Mouse (Mus musculus) cortical plate, adult 2 months (tissue): ENCODE measurements around the gene Oit1. TPM values are rescaled to one million over a fixed set of nuclear protein-coding genes. Genes with fewer than 3 reads are reported as not detected.

Experiments used
- H3K27ac ChIP-seq: fragments of 200-500 bp; 2 replicates; pipeline ENCODE4 v1.5.1; 2012; ENCODE audit warnings: low read length, control low read depth, inconsistent platforms; ENCODE audit not compliant: insufficient read depth
- H3K4me1 ChIP-seq: fragments of 200-500 bp; 2 replicates; pipeline ENCODE4 v1.6.1; 2011; ENCODE audit warnings: low read length; ENCODE audit not compliant: control insufficient read depth, insufficient read depth
- H3K4me3 ChIP-seq: fragments of 200-500 bp; 2 replicates; pipeline ENCODE4 v1.5.1; 2011; ENCODE audit warnings: mild to moderate bottlenecking, low read length, control low read depth; ENCODE audit not compliant: insufficient read depth
- CTCF ChIP-seq: fragments of 200-500 bp; IDR thresholded peaks from 2 replicates; pipeline ENCODE4 v1.5.1; 2011; ENCODE audit warnings: mild to moderate bottlenecking, control low read depth, low read length; ENCODE audit not compliant: insufficient read depth; ENCODE audit errors: extremely low read depth
- POLR2A ChIP-seq: fragments of 200-500 bp; IDR thresholded peaks from 2 replicates; pipeline ENCODE4 v1.6.1; 2011; ENCODE audit warnings: mild to moderate bottlenecking, low read length, control low read depth; ENCODE audit not compliant: insufficient read depth; ENCODE audit errors: extremely low read depth
- polyA plus RNA-seq: library from polyadenylated mRNA; depleted of rRNA; stranded (reverse); fragments of >200 nt; gene quantifications from 2 replicates; pipeline ENCODE4 v1.2.3, GENCODE M21; 2012; rRNA removed

Oit1 gene
- polyA plus RNA-seq: not detected in 2 replicates

DNA sequence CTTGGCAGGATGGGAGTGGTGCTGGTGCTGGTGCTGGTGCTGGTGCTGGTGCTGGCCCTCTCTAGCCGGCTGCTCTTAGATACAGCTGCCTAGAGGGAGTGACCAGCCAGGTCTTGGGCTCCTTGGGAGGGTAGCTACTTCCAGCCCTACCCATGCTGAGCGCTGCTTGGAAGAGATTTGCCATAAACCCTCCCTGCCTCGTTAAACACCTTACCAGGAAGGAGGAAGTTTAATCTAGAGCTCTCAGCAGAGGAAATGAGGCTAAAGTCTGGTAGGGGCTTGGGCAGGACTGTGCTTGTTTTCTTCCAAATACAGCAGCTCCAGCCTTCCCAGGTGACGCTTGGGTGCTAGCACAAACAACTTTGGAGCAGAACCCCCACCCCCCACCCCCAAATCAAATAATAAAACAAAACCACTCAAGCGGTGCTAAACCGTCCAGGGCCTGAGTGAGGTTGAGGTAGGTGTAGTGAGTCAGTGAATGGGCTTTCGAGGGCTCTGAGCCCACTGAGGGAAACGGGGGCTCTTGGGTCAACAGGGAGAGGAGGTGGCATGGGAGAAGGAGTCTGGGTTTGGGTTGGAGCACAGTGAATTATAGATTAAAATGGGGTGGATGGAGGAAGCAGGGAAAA is at the start of gene Oit1:
Oit1 (minus strand) TSS at position 70 of the 629 bp plus-strand sequence.
- Histone ChIP-seq H3K27ac (no peak within 1 kb of the TSS), H3K4me3 (no peak within 1 kb of the TSS), H3K4me1 (no peaks in the 10 kb centered on the region)
- TF ChIP-seq POLR2A (no peak), CTCF (no peak)

DNA sequence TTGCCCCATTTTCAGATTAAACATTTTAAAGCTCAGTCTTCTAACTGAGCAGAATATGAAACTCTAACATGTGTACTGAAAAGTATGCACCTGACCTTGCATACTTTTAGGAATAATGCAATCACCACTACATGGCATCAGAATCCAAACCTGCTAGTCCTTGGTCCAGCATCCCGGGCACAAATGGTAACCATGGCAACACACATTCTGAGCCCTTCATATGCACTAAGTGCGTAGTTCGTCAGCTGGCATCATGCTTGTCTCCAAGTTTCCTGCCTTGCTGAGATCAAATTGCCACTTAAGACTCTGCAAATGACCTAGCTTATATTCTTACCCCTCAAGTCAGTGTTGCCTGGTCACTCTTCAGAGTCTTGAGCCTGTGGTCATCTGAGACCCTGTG is 44.3 kb upstream of the Oit1 start:
- H3K4me3 ChIP-seq: no peak overlapping the region
- no peak overlapping the region for H3K27ac ChIP-seq
- TF ChIP-seq POLR2A (no peak), CTCF (no peak)
- no peaks in the 10 kb centered on the region for H3K4me1 ChIP-seq

DNA sequence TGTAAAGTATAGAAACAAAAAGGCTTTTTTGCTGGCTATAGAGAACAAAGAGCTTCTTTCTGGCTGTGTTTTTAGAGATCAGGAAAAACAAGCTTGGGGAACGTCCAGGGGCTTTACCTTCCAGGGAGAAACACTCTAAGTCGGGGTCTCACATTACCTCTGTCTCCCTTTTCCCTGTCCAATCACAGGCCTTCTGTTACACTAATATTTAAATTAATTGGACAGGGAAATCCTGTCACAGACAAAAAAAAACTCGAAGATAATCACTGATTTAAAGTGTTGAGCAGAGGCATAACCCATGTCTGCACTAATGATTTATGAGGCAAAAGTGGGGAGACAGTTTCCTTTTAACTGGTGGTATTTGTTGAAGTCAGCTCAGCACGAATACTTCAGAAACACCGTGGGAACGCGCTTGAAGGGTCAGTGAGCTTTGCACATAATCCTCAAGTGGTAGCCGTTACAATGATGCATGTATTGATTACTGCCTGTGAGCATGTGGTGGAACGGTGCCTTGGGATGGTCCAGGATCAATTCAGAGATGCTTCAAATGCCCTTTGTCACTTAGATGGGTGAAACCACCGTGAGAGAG is 42.7 kb upstream of the Oit1 start:
- TF ChIP-seq CTCF: no peak
- no peak for TF ChIP-seq POLR2A
- H3K27ac ChIP-seq: no peak overlapping the region
- no peak overlapping the region for H3K4me3 ChIP-seq
- H3K4me1 ChIP-seq: no peaks in the 10 kb centered on the region

DNA sequence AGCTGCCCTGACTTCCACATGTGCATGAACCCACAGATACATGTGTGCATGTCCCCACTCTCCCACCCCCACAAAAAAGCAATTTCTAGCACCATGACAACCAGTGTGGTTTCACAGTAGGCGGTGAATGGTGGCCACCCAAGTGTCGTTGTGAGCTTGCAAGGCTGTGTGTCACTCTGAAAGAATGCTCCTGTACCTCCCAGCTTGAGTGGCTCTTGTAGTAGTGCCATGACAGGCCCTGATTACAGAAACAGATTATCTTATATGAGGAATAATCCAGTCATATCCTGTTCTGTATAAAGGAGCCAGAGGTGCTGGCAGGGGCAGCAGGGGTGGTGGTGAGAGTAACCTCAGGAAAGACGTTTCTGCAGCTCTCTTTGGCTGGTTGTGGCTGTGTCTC is 40.1 kb upstream of the Oit1 start:
- H3K27ac ChIP-seq: no peak overlapping the region

DNA sequence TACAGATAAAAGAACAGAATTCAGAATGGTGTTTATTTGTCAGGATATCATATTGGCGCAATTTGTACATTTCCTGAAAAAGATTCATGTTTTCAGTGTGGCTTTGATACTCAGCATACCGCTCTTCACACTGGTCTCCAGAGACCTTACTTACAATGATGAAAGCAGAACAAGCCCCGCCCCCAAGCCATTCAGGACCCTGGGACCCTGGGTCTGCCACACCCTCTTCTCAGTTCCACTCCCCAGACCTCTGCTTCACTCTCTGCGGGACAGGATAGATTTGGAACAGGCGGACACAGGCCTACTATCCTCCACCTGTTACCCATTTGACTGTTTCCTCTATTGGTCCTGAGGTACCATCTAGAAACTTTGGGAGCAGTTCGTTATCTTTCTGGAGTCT is 27.4 kb upstream of the Oit1 start:
- Histone ChIP-seq H3K27ac (no peak overlapping the region), H3K4me1 (no peaks in the 10 kb centered on the region)
- no peak for TF ChIP-seq CTCF
- TF ChIP-seq POLR2A: no peak

More for the DNA sequence above, 40.1 kb upstream of the Oit1 start:
- no peaks in the 10 kb centered on the region for H3K4me1 ChIP-seq
- no peak overlapping the region for H3K4me3 ChIP-seq
- TF ChIP-seq POLR2A (no peak), CTCF (no peak)

DNA sequence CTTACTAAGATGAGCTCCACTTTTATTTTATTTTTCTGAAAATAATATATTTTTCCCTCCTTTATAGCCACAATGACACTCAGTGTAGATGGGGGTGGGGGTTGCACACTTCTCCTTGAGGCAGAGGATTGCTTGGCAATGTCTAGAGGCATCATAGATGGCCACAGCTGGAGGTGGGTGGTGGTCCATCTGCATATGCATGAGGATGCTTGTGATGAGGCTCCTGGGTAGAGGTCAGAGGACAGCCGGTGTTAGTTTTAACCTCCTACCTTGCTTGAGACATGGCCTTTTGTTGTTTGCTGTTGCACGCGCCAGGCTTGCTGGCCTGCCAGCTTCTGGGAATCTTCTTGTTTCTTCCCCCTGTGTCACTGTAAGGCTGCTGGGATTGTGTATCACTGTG is 24.8 kb upstream of the Oit1 start:
- H3K27ac ChIP-seq: no peak overlapping the region
- H3K4me3 ChIP-seq: no peak overlapping the region
- TF ChIP-seq CTCF: no peak
- TF ChIP-seq POLR2A: no peak
- H3K4me1 ChIP-seq: no peaks in the 10 kb centered on the region

More for the DNA sequence above, 27.4 kb upstream of the Oit1 start:
- no peak overlapping the region for H3K4me3 ChIP-seq

DNA sequence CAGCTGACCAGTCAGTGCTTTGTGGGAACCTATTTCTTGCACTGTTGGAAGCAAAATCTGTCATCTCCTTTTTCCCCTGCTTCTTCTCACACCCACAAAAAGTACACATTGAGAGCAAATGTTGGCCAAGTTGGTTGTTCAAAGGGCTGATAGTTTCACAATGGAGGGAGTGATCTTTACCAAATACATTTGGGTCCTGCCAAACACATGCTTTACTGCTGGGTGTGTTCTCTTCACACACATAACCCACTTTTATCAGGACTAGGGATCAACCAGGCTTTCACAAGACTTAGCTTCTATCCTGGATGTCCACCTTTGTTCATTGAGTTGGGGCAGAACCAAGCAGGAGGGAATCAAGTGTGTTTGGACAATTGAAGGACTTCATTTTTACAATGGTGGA is 20.0 kb upstream of the Oit1 start:
- H3K4me1 ChIP-seq: no peaks in the 10 kb centered on the region
- TF ChIP-seq CTCF (no peak), POLR2A (no peak)
- no peak overlapping the region for H3K27ac ChIP-seq
- no peak overlapping the region for H3K4me3 ChIP-seq

DNA sequence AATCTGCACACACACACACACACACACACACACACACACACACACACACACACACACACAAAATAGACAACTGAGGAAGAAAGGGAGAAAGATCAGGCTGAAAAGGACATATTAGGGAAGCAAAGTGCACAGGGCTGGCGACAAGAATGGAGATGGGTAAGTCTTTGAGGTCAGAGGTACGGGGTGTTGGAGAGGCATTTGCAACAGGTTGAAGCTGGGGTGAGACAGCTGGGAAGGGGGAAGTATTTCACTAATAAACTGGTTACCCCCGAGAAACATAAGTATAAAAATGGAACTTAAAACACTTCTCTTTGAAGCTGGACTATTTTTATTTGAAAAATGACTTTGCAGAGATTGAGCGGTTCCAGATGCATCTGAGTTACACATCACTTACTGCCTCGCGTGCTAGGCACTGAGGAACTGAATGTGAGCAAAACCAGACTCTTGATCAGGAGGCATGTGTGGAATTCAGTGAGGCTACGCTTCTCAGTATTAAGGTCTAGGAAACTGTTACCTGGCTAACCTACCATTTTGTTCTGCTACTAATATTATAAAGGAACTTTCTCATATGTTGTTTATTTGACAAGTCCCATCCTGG is 17.2 kb upstream of the Oit1 start:
- Histone ChIP-seq H3K4me3 (no peak overlapping the region), H3K27ac (no peak overlapping the region), H3K4me1 (no peaks in the 10 kb centered on the region)
- no peak for TF ChIP-seq CTCF
- no peak for TF ChIP-seq POLR2A

DNA sequence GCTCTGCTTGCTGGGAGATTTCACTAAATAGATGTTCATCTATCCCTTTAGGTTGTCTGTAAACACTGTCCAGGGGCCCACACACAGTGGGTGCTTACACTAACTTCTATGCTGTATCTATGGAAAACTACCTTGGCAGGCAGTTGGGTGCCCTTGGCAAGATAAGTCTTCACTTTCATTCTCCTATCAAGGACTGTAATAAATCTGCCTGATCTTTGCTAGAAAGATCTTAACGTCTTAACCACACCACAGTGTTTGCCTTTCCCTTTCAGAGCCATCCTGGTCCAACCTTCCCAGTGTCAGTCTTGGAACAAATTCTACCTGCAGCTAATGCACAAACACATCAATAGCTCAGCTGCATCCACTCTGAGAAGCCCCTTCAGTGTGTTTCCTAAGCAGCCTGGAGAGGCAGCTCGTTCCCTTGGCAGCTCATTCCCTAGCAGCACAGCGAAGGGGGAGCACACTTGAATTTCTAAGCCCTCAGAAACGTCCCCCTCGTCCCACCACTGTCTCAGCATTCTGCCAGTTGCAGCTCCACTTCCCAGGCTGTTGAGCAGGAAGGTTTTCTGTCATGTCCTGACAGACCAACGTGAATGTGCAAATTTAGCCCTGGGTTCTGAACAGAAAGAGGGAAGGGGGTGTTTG is 13.7 kb upstream of the Oit1 start:
- Histone ChIP-seq H3K27ac (no peak overlapping the region), H3K4me1 (no peaks in the 10 kb centered on the region), H3K4me3 (no peak overlapping the region)
- no peak for TF ChIP-seq CTCF
- TF ChIP-seq POLR2A: no peak
